Mouse (Mus musculus) heart, embryonic 15.5 days (tissue): ENCODE results near the gene Mrpl58. TPM values are rescaled to one million over a fixed set of nuclear protein-coding genes. Genes with fewer than 3 reads are reported as not detected.
"Not testable (repeated sequence)": the region's sequence is repeated elsewhere in the genome, so short reads cannot be mapped to it uniquely, and the experiment has no call there.

Source experiments
- ATAC-seq: fragments of 200-750 bp; cut with Nextera tagmentation; replicated peaks from 2 replicates; pipeline ENCODE4 v1.8.0; 2017; ENCODE audit warnings: low read depth, moderate TSS enrichment; ENCODE audit not compliant: insufficient number of reproducible peaks, insufficient read depth, low FRiP score
- H3K27ac ChIP-seq: fragments of 300-500 bp; sonication (generic); 2 replicates; pipeline ENCODE4 v1.5.1; 2015; ENCODE audit warnings: mild to moderate bottlenecking, inconsistent platforms
- H3K27me3 ChIP-seq: fragments of 300-500 bp; sonication (generic); 2 replicates; pipeline ENCODE4 v1.6.1; 2015; ENCODE audit warnings: inconsistent platforms
- H3K36me3 ChIP-seq: fragments of 300-500 bp; sonication (generic); 2 replicates; pipeline ENCODE4 v1.6.1; 2015; ENCODE audit warnings: mild to moderate bottlenecking, inconsistent platforms
- H3K4me1 ChIP-seq: fragments of 300-500 bp; sonication (generic); replicated peaks from 2 replicates; pipeline ENCODE4 v1.6.1; 2015; ENCODE audit warnings: inconsistent platforms
- H3K4me2 ChIP-seq: fragments of 300-500 bp; sonication (generic); 2 replicates; pipeline ENCODE4 v1.6.1; 2015; ENCODE audit warnings: inconsistent platforms, mild to moderate bottlenecking, moderate library complexity
- H3K4me3 ChIP-seq: fragments of 300-500 bp; sonication (generic); 2 replicates; pipeline ENCODE4 v1.5.1; 2015; ENCODE audit warnings: mild to moderate bottlenecking, inconsistent platforms
- H3K9ac ChIP-seq: fragments of 300-500 bp; sonication (generic); 2 replicates; pipeline ENCODE4 v1.6.1; 2015; ENCODE audit warnings: mild to moderate bottlenecking, inconsistent platforms
- H3K9me3 ChIP-seq: fragments of 300-500 bp; sonication (generic); replicated peaks from 2 replicates; pipeline ENCODE4 v1.6.1; 2016; ENCODE audit warnings: inconsistent platforms
- WGBS: fragments of 180-500 bp; shearing (Covaris S2); methylation state at CpG from one replicate; pipeline ENCODE4 v1.1.7; 2015; ENCODE audit warnings: mixed read lengths; 5-methylcytosine and 5-hydroxymethylcytosine counted together
- polyA plus RNA-seq: library from polyadenylated mRNA; unstranded; fragments of >200 nt; fragmentation: Nextera tagmentation; extraction: Ambion mirVana; gene quantifications from 2 replicates; pipeline ENCODE4 v1.2.1, GENCODE M21; 2015

The Mrpl58 gene
- polyA plus RNA-seq, 1 experiment from 2014 or later, result 167 TPM

- H3K27ac ChIP-seq, result no peak overlapping the region
- H3K9me3 ChIP-seq, result no peaks in the 10 kb centered on the region
- ATAC-seq, result no peak
- WGBS, result 89% methylated on average over 16 of the region's 16 CpGs
- H3K4me1 ChIP-seq, result peaks cover 27% of the 10 kb centered on the region
- H3K4me3 ChIP-seq, result no peak overlapping the region
- no peak overlapping the region for H3K4me2 ChIP-seq
- no peak overlapping the region for H3K9ac ChIP-seq
- H3K36me3 ChIP-seq, result no peaks in the 10 kb centered on the region
- H3K27me3 ChIP-seq, result peaks cover 3% of the 10 kb centered on the region; the same call in 1 of the 2 replicates
Observed at GRCm38 (mm10) chr11:115448075-115448474, 44.5 kb downstream of the Mrpl58 start.

- WGBS, result 60% methylated on average over 7 of the region's 7 CpGs
- no peaks in the 10 kb centered on the region for H3K36me3 ChIP-seq
Observed at GRCm38 (mm10) chr11:115448998-115449397, 45.4 kb downstream of the Mrpl58 start.

GRCm38 (mm10) chr11:115450176-115450575 is 46.6 kb downstream of the Mrpl58 start:
- H3K4me2 ChIP-seq, result no peak overlapping the region
- no peaks in the 10 kb centered on the region for H3K9me3 ChIP-seq
- H3K27me3 ChIP-seq, result no peaks in the 10 kb centered on the region
- no peak overlapping the region for H3K4me3 ChIP-seq
- no peak overlapping the region for H3K9ac ChIP-seq
- no peak for ATAC-seq
- peaks cover 31% of the 10 kb centered on the region for H3K4me1 ChIP-seq
- no peaks in the 10 kb centered on the region for H3K36me3 ChIP-seq
- 83% methylated on average over 7 of the region's 7 CpGs for WGBS
- no peak overlapping the region for H3K27ac ChIP-seq

More at GRCm38 (mm10) chr11:115448998-115449397, 45.4 kb downstream of the Mrpl58 start:
- no peak for ATAC-seq
- Histone ChIP-seq H3K4me2 (no peak overlapping the region), H3K4me3 (no peak overlapping the region), H3K9ac (no peak overlapping the region), H3K27me3 (peaks cover 3% of the 10 kb centered on the region; the same call in 1 of the 2 replicates), H3K9me3 (no peaks in the 10 kb centered on the region), H3K27ac (no peak overlapping the region), H3K4me1 (peaks cover 31% of the 10 kb centered on the region)

- no peak overlapping the region for H3K4me2 ChIP-seq
- H3K27ac ChIP-seq, result peak overlapping the region; percentile 31; the same call in 1 of the 2 replicates
- H3K36me3 ChIP-seq, result no peaks in the 10 kb centered on the region
- ATAC-seq, result no peak
- WGBS, result 83% methylated on average over 8 of the region's 8 CpGs
- peaks cover 24% of the 10 kb centered on the region for H3K4me1 ChIP-seq
- no peak overlapping the region for H3K4me3 ChIP-seq
- no peaks in the 10 kb centered on the region for H3K9me3 ChIP-seq
- no peaks in the 10 kb centered on the region for H3K27me3 ChIP-seq
- no peak overlapping the region for H3K9ac ChIP-seq
Observed at GRCm38 (mm10) chr11:115451781-115452241, 48.3 kb downstream of the Mrpl58 start.

GRCm38 (mm10) chr11:115452281-115452860 is 48.8 kb downstream of the Mrpl58 start:
- Histone ChIP-seq H3K4me3 (no peak overlapping the region), H3K36me3 (no peaks in the 10 kb centered on the region), H3K9me3 (no peaks in the 10 kb centered on the region), H3K27ac (peak overlapping the region; percentile 31; the same call in 1 of the 2 replicates), H3K4me2 (no peak overlapping the region), H3K4me1 (peaks cover 23% of the 10 kb centered on the region), H3K27me3 (no peaks in the 10 kb centered on the region), H3K9ac (no peak overlapping the region)
- WGBS, result 78% methylated on average over 7 of the region's 7 CpGs
- no peak for ATAC-seq

GRCm38 (mm10) chr11:115453306-115453705 is 49.8 kb downstream of the Mrpl58 start:
- no peak for ATAC-seq
- no peak overlapping the region for H3K4me2 ChIP-seq
- H3K4me1 ChIP-seq, result peaks cover 20% of the 10 kb centered on the region
- no peaks in the 10 kb centered on the region for H3K36me3 ChIP-seq
- H3K27me3 ChIP-seq, result no peaks in the 10 kb centered on the region
- H3K9ac ChIP-seq, result no peak overlapping the region
- H3K4me3 ChIP-seq, result no peak overlapping the region
- WGBS, result 53% methylated on average over 4 of the region's 4 CpGs
- no peaks in the 10 kb centered on the region for H3K9me3 ChIP-seq
- no peak overlapping the region for H3K27ac ChIP-seq

GRCm38 (mm10) chr11:115454822-115455221 is 51.3 kb downstream of the Mrpl58 start:
- not testable (repeated sequence) for H3K36me3 ChIP-seq, H3K4me2 ChIP-seq, H3K27me3 ChIP-seq, H3K9ac ChIP-seq, H3K27ac ChIP-seq, H3K4me3 ChIP-seq, ATAC-seq, H3K9me3 ChIP-seq
- 80% methylated on average over 6 of the region's 6 CpGs for WGBS
- H3K4me1 ChIP-seq, result peaks cover 12% of the 10 kb centered on the region

GRCm38 (mm10) chr11:115455619-115456018 is 52.1 kb downstream of the Mrpl58 start:
- Histone ChIP-seq H3K27me3 (no peaks in the 10 kb centered on the region), H3K36me3 (no peaks in the 10 kb centered on the region), H3K4me3 (no peak overlapping the region), H3K4me1 (peaks cover 12% of the 10 kb centered on the region), H3K9ac (no peak overlapping the region), H3K27ac (no peak overlapping the region), H3K4me2 (no peak overlapping the region), H3K9me3 (no peaks in the 10 kb centered on the region)
- WGBS, result 87% methylated on average over 15 of the region's 15 CpGs
- no peak for ATAC-seq

- no peak overlapping the region for H3K27ac ChIP-seq
- H3K4me3 ChIP-seq, result no peak overlapping the region
- H3K9me3 ChIP-seq, result no peaks in the 10 kb centered on the region
- 87% methylated on average over 5 of the region's 5 CpGs for WGBS
- H3K9ac ChIP-seq, result no peak overlapping the region
- no peak overlapping the region for H3K4me2 ChIP-seq
- no peaks in the 10 kb centered on the region for H3K36me3 ChIP-seq
- peaks cover 12% of the 10 kb centered on the region for H3K4me1 ChIP-seq
- no peak for ATAC-seq
- H3K27me3 ChIP-seq, result no peaks in the 10 kb centered on the region
Observed at GRCm38 (mm10) chr11:115456182-115456581, 52.6 kb downstream of the Mrpl58 start.

- Histone ChIP-seq H3K36me3 (no peaks in the 10 kb centered on the region), H3K9ac (no peak overlapping the region), H3K4me3 (no peak overlapping the region), H3K9me3 (no peaks in the 10 kb centered on the region), H3K4me2 (no peak overlapping the region), H3K4me1 (peaks cover 12% of the 10 kb centered on the region), H3K27me3 (no peaks in the 10 kb centered on the region; the same call in 1 of the 2 replicates), H3K27ac (peak overlapping the region; percentile 38; the same call in 1 of the 2 replicates)
- 18% methylated on average over 6 of the region's 6 CpGs for WGBS
- 0 out of 2 replicates have a peak, but pooled peaks have one; percentile 29 for ATAC-seq
Observed at GRCm38 (mm10) chr11:115457405-115457804, 53.9 kb downstream of the Mrpl58 start.

- Histone ChIP-seq H3K9me3 (no peaks in the 10 kb centered on the region), H3K36me3 (no peaks in the 10 kb centered on the region), H3K9ac (no peak overlapping the region), H3K27me3 (no peaks in the 10 kb centered on the region; the same call in 1 of the 2 replicates), H3K4me3 (no peak overlapping the region), H3K4me1 (peaks cover 15% of the 10 kb centered on the region), H3K27ac (no peak overlapping the region), H3K4me2 (no peak overlapping the region)
- no peak for ATAC-seq
- WGBS, result 36% methylated on average over 8 of the region's 8 CpGs
Observed at GRCm38 (mm10) chr11:115460976-115461375, 57.4 kb downstream of the Mrpl58 start.

GRCm38 (mm10) chr11:115461846-115462242 is 58.3 kb downstream of the Mrpl58 start:
- Histone ChIP-seq H3K4me2 (no peak overlapping the region), H3K4me1 (peaks cover 16% of the 10 kb centered on the region), H3K9ac (no peak overlapping the region), H3K9me3 (no peaks in the 10 kb centered on the region), H3K4me3 (no peak overlapping the region), H3K27me3 (no peaks in the 10 kb centered on the region; the same call in 1 of the 2 replicates), H3K27ac (no peak overlapping the region), H3K36me3 (no peaks in the 10 kb centered on the region)
- ATAC-seq, result no peak
- 76% methylated on average over 5 of the region's 5 CpGs for WGBS
